Mouse (Mus musculus) spleen, adult 2 months (tissue): ENCODE measurements around the gene Hoxa7.

ENCODE experiments used
- CTCF ChIP-seq: fragments of 200-500 bp; IDR thresholded peaks from 2 replicates; pipeline ENCODE4 v1.5.1; 2011; ENCODE audit warnings: mild to moderate bottlenecking, inconsistent platforms; ENCODE audit not compliant: insufficient read depth, insufficient read length, insufficient replicate concordance; ENCODE audit errors: extremely low read depth
- POLR2A ChIP-seq: fragments of 200-500 bp; IDR thresholded peaks from 2 replicates; pipeline ENCODE4 v1.6.1; 2011; ENCODE audit warnings: low read depth, low read length, inconsistent platforms

DNA sequence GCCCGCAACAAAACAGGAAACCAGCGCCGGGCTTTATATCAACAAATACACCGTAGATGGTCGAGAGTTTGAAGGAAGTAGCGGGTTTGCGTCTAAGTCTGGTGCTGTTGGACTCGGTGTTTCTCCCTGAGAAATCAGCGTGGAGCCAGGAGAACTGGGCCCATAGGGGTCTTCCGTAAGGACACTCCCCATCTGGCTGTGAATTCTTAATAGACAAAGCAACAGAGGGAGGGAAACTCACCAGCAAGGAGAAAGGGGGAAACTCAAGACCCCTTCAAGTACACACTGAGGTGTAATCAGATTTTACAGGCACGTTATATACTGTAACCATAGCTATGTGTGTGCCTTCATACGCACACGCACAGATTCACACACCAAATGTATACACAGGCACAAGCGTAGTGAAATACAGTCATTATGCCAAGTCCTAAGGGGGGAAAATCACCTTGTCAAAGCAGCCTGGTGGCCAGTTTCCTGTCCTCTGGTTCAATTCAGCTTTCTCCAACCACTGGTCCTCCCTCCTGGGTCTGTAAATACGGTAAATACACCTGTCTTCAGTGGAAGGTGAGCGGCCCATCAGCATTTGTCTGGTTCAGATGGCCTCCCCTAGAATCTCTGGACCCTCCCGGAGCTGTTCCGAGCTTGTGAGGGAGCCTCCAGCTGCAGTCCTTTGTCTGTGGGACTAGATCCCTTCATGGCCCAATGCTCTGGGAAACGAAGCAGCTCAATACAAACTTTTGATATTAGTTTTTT lies 44.4 kb upstream of the Hoxa7 start:
- TF ChIP-seq POLR2A (no peak), CTCF (no peak)
